Mouse (Mus musculus) right cerebral cortex, adult 2 months (tissue): ENCODE results near the gene Ndufb2.
A peak's percentile ranks its signal among the peaks of the same experiment; 100 is the strongest.

ENCODE experiments used
- DNase-seq, 2 experiments: peaks; one replicate each; pipeline ENCODE4 v3.0.0; 2021 to 2022; ENCODE audit warnings: low spot score in 2 of 2

The Ndufb2 gene

GRCm38 (mm10) chr6:39579552-39579951 is 12.8 kb upstream of the Ndufb2 start:
- peak; percentile 44 to 52 for DNase-seq

- no peak for DNase-seq
Measured at GRCm38 (mm10) chr6:39580558-39580957, 11.8 kb upstream of the Ndufb2 start.

- no peak for DNase-seq
Measured at GRCm38 (mm10) chr6:39581087-39581784, 11.1 kb upstream of the Ndufb2 start.

- DNase-seq, result no peak
Measured at GRCm38 (mm10) chr6:39585517-39585916, 6.9 kb upstream of the Ndufb2 start, which contains the start of gene Gm42420. Gm42420 (plus strand) TSS chr6:39585753.

GRCm38 (mm10) chr6:39591481-39591880 is 893 bp upstream of the Ndufb2 start:
- no peak for DNase-seq

GRCm38 (mm10) chr6:39600851-39601250 is 8.5 kb downstream of the Ndufb2 start:
- DNase-seq, result no peak

- DNase-seq, result no peak
Measured at GRCm38 (mm10) chr6:39601828-39602227, 9.5 kb downstream of the Ndufb2 start.

- DNase-seq, result peak; percentile 18 to 39
Measured at GRCm38 (mm10) chr6:39604565-39604964, 12.2 kb downstream of the Ndufb2 start.

- DNase-seq, result no peak
Measured at GRCm38 (mm10) chr6:39606056-39606455, 13.7 kb downstream of the Ndufb2 start.

GRCm38 (mm10) chr6:39606862-39607261 is 14.5 kb downstream of the Ndufb2 start:
- no peak for DNase-seq

GRCm38 (mm10) chr6:39607365-39607764 is 15.0 kb downstream of the Ndufb2 start:
- no peak for DNase-seq

GRCm38 (mm10) chr6:39610207-39610606 is 17.8 kb downstream of the Ndufb2 start:
- DNase-seq, result no peak

GRCm38 (mm10) chr6:39611296-39611695 is 18.9 kb downstream of the Ndufb2 start:
- DNase-seq, result no peak
